Mouse (Mus musculus) neural tube, embryonic 13.5 days (tissue): ENCODE results near the gene Ostf1. TPM values are rescaled to one million over a fixed set of nuclear protein-coding genes. Genes with fewer than 3 reads are reported as not detected.
"Not testable (repeated sequence)": the region's sequence is repeated elsewhere in the genome, so short reads cannot be mapped to it uniquely, and the experiment has no call there.

Experiments used
- ATAC-seq: fragments of 200-750 bp; cut with Nextera tagmentation; 2 replicates; pipeline ENCODE4 v1.8.0; 2017; ENCODE audit warnings: low read depth, mild to moderate bottlenecking, moderate TSS enrichment, moderate library complexity
- H3K27ac ChIP-seq: fragments of 300-500 bp; sonication (generic); replicated peaks from 2 replicates; pipeline ENCODE4 v1.5.1; 2015; ENCODE audit warnings: moderate library complexity, mild to moderate bottlenecking, inconsistent platforms
- H3K27me3 ChIP-seq: fragments of 300-500 bp; sonication (generic); 2 replicates; pipeline ENCODE4 v1.6.1; 2015; ENCODE audit warnings: mild to moderate bottlenecking, inconsistent platforms
- H3K36me3 ChIP-seq: fragments of 300-500 bp; sonication (generic); 2 replicates; pipeline ENCODE4 v1.6.1; 2015; ENCODE audit warnings: mild to moderate bottlenecking, inconsistent platforms
- H3K4me1 ChIP-seq: fragments of 300-500 bp; sonication (generic); replicated peaks from 2 replicates; pipeline ENCODE4 v1.6.1; 2015; ENCODE audit warnings: inconsistent platforms
- H3K4me2 ChIP-seq: fragments of 300-500 bp; sonication (generic); 2 replicates; pipeline ENCODE4 v1.6.1; 2015; ENCODE audit warnings: inconsistent platforms, mild to moderate bottlenecking, moderate library complexity
- H3K4me3 ChIP-seq: fragments of 300-500 bp; sonication (generic); 2 replicates; pipeline ENCODE4 v1.5.1; 2015; ENCODE audit warnings: mild to moderate bottlenecking, inconsistent platforms
- H3K9ac ChIP-seq: fragments of 300-500 bp; sonication (generic); 2 replicates; pipeline ENCODE4 v1.6.1; 2015; ENCODE audit warnings: moderate library complexity, mild to moderate bottlenecking, inconsistent platforms
- H3K9me3 ChIP-seq: fragments of 300-500 bp; sonication (generic); 2 replicates; pipeline ENCODE4 v1.6.1; 2016; ENCODE audit warnings: inconsistent platforms
- WGBS: fragments of 180-500 bp; shearing (Covaris S2); methylation state at CpG from one replicate; pipeline ENCODE4 v1.1.7; 2015; 5-methylcytosine and 5-hydroxymethylcytosine counted together
- polyA plus RNA-seq: library from polyadenylated mRNA; unstranded; fragments of >200 nt; fragmentation: Nextera tagmentation; extraction: Ambion mirVana; gene quantifications from 2 replicates; pipeline ENCODE4 v1.2.1, GENCODE M21; 2015

The Ostf1 gene
- polyA plus RNA-seq, 1 experiment from 2014 or later, result 58.8 TPM

- peaks cover 7% of the 10 kb centered on the region; the same call in 1 of the 2 replicates for H3K4me1 ChIP-seq
- no peak overlapping the region for H3K27ac ChIP-seq
- H3K27me3 ChIP-seq, result no peaks in the 10 kb centered on the region
- H3K36me3 ChIP-seq, result no peaks in the 10 kb centered on the region
- H3K4me3 ChIP-seq, result no peak overlapping the region
- H3K9ac ChIP-seq, result no peak overlapping the region
- WGBS, result 76% methylated on average over 6 of the region's 6 CpGs
- H3K9me3 ChIP-seq, result no peaks in the 10 kb centered on the region
- ATAC-seq, result no peak
- no peak overlapping the region for H3K4me2 ChIP-seq
Measured at GRCm38 (mm10) chr19:18592919-18593318, 38.7 kb downstream of the Ostf1 start.

- H3K27ac ChIP-seq, result no peak overlapping the region
- H3K27me3 ChIP-seq, result no peaks in the 10 kb centered on the region
- H3K9me3 ChIP-seq, result no peaks in the 10 kb centered on the region
- H3K4me3 ChIP-seq, result no peak overlapping the region
- H3K9ac ChIP-seq, result no peak overlapping the region
- H3K4me2 ChIP-seq, result no peak overlapping the region
- H3K4me1 ChIP-seq, result peaks cover 7% of the 10 kb centered on the region; the same call in 1 of the 2 replicates
- H3K36me3 ChIP-seq, result no peaks in the 10 kb centered on the region
- WGBS, result 59% methylated on average over 5 of the region's 5 CpGs
- no peak for ATAC-seq
Measured at GRCm38 (mm10) chr19:18590942-18591354, 40.7 kb downstream of the Ostf1 start.

- Histone ChIP-seq H3K36me3 (no peaks in the 10 kb centered on the region), H3K27ac (no peak overlapping the region), H3K4me2 (no peak overlapping the region), H3K4me1 (peaks cover 7% of the 10 kb centered on the region; the same call in 1 of the 2 replicates), H3K27me3 (no peaks in the 10 kb centered on the region), H3K9me3 (no peaks in the 10 kb centered on the region), H3K9ac (no peak overlapping the region), H3K4me3 (no peak overlapping the region)
- ATAC-seq, result no peak
- WGBS, result 65% methylated on average over 5 of the region's 5 CpGs
Measured at GRCm38 (mm10) chr19:18590234-18590633, 41.4 kb downstream of the Ostf1 start.

GRCm38 (mm10) chr19:18589276-18589675 lies 42.3 kb downstream of the Ostf1 start:
- Histone ChIP-seq H3K27me3 (no peaks in the 10 kb centered on the region), H3K27ac (no peak overlapping the region), H3K36me3 (no peaks in the 10 kb centered on the region), H3K4me1 (peaks cover 7% of the 10 kb centered on the region; the same call in 1 of the 2 replicates), H3K9me3 (no peaks in the 10 kb centered on the region), H3K9ac (no peak overlapping the region), H3K4me3 (no peak overlapping the region), H3K4me2 (no peak overlapping the region)
- ATAC-seq, result no peak
- WGBS, result 93% methylated on average over 8 of the region's 8 CpGs

- H3K4me1 ChIP-seq, H3K4me3 ChIP-seq, H3K27ac ChIP-seq, H3K9me3 ChIP-seq, H3K27me3 ChIP-seq, H3K4me2 ChIP-seq, ATAC-seq, H3K9ac ChIP-seq, H3K36me3 ChIP-seq: not testable (repeated sequence)
- WGBS, result 95% methylated on average over 10 of the region's 10 CpGs
Measured at GRCm38 (mm10) chr19:18588801-18589200, 42.8 kb downstream of the Ostf1 start.

GRCm38 (mm10) chr19:18588243-18588642 lies 43.4 kb downstream of the Ostf1 start:
- peaks cover 7% of the 10 kb centered on the region; the same call in 1 of the 2 replicates for H3K4me1 ChIP-seq
- no peak overlapping the region for H3K9ac ChIP-seq
- no peaks in the 10 kb centered on the region for H3K27me3 ChIP-seq
- H3K27ac ChIP-seq, result no peak overlapping the region
- no peaks in the 10 kb centered on the region for H3K36me3 ChIP-seq
- H3K4me2 ChIP-seq, result no peak overlapping the region
- no peaks in the 10 kb centered on the region for H3K9me3 ChIP-seq
- no peak for ATAC-seq
- WGBS, result 100% methylated on average over 1 of the region's 1 CpGs
- H3K4me3 ChIP-seq, result no peak overlapping the region

- Histone ChIP-seq H3K4me2 (no peak overlapping the region), H3K9me3 (no peaks in the 10 kb centered on the region), H3K27ac (no peak overlapping the region), H3K4me1 (peaks cover 5% of the 10 kb centered on the region; the same call in 1 of the 2 replicates), H3K9ac (no peak overlapping the region), H3K36me3 (no peaks in the 10 kb centered on the region), H3K4me3 (no peak overlapping the region), H3K27me3 (no peaks in the 10 kb centered on the region)
- no peak for ATAC-seq
- 93% methylated on average over 9 of the region's 9 CpGs for WGBS
Measured at GRCm38 (mm10) chr19:18587118-18587517, 44.5 kb downstream of the Ostf1 start.

- no peak overlapping the region for H3K4me3 ChIP-seq
- H3K27ac ChIP-seq, result no peak overlapping the region
- H3K27me3 ChIP-seq, result no peaks in the 10 kb centered on the region
- H3K4me2 ChIP-seq, result no peak overlapping the region
- 97% methylated on average over 7 of the region's 7 CpGs for WGBS
- H3K9ac ChIP-seq, result no peak overlapping the region
- no peaks in the 10 kb centered on the region for H3K4me1 ChIP-seq
- no peak for ATAC-seq
- H3K36me3 ChIP-seq, result no peaks in the 10 kb centered on the region
- H3K9me3 ChIP-seq, result no peaks in the 10 kb centered on the region
Measured at GRCm38 (mm10) chr19:18584621-18585020, 47.0 kb downstream of the Ostf1 start.

GRCm38 (mm10) chr19:18583706-18584105 lies 47.9 kb downstream of the Ostf1 start:
- Histone ChIP-seq H3K4me3 (no peak overlapping the region), H3K36me3 (no peaks in the 10 kb centered on the region), H3K9me3 (no peaks in the 10 kb centered on the region), H3K27me3 (no peaks in the 10 kb centered on the region), H3K27ac (no peak overlapping the region), H3K4me1 (peaks cover 4% of the 10 kb centered on the region), H3K9ac (no peak overlapping the region), H3K4me2 (no peak overlapping the region)
- no peak for ATAC-seq
- WGBS, result 97% methylated on average over 4 of the region's 4 CpGs

GRCm38 (mm10) chr19:18582887-18583286 lies 48.7 kb downstream of the Ostf1 start:
- ATAC-seq, result no peak
- WGBS, result 89% methylated on average over 6 of the region's 6 CpGs
- H3K9me3 ChIP-seq, result no peaks in the 10 kb centered on the region
- no peaks in the 10 kb centered on the region for H3K36me3 ChIP-seq
- H3K4me1 ChIP-seq, result peaks cover 12% of the 10 kb centered on the region
- H3K27ac ChIP-seq, result no peak overlapping the region
- no peak overlapping the region for H3K4me2 ChIP-seq
- no peak overlapping the region for H3K9ac ChIP-seq
- no peaks in the 10 kb centered on the region for H3K27me3 ChIP-seq
- H3K4me3 ChIP-seq, result no peak overlapping the region

- no peaks in the 10 kb centered on the region for H3K36me3 ChIP-seq
- no peak for ATAC-seq
- no peaks in the 10 kb centered on the region for H3K27me3 ChIP-seq
- no peak overlapping the region for H3K4me3 ChIP-seq
- H3K9ac ChIP-seq, result no peak overlapping the region
- WGBS, result 96% methylated on average over 9 of the region's 9 CpGs
- no peaks in the 10 kb centered on the region for H3K9me3 ChIP-seq
- H3K4me2 ChIP-seq, result no peak overlapping the region
- H3K27ac ChIP-seq, result no peak overlapping the region
- H3K4me1 ChIP-seq, result peaks cover 13% of the 10 kb centered on the region
Measured at GRCm38 (mm10) chr19:18582226-18582625, 49.4 kb downstream of the Ostf1 start.

GRCm38 (mm10) chr19:18581046-18581445 lies 50.6 kb downstream of the Ostf1 start:
- no peak for ATAC-seq
- Histone ChIP-seq H3K9ac (no peak overlapping the region), H3K4me1 (peaks cover 13% of the 10 kb centered on the region), H3K9me3 (no peaks in the 10 kb centered on the region), H3K27me3 (no peaks in the 10 kb centered on the region), H3K4me2 (no peak overlapping the region), H3K27ac (no peak overlapping the region), H3K36me3 (no peaks in the 10 kb centered on the region), H3K4me3 (no peak overlapping the region)
- WGBS, result 92% methylated on average over 16 of the region's 16 CpGs

GRCm38 (mm10) chr19:18579012-18579358 lies 52.6 kb downstream of the Ostf1 start:
- H3K27ac ChIP-seq, result no peak overlapping the region
- no peaks in the 10 kb centered on the region for H3K36me3 ChIP-seq
- no peak for ATAC-seq
- H3K4me2 ChIP-seq, result no peak overlapping the region
- no peaks in the 10 kb centered on the region for H3K9me3 ChIP-seq
- H3K27me3 ChIP-seq, result no peaks in the 10 kb centered on the region
- no peak overlapping the region for H3K4me3 ChIP-seq
- peaks cover 13% of the 10 kb centered on the region for H3K4me1 ChIP-seq
- WGBS, result 89% methylated on average over 1 of the region's 1 CpGs
- no peak overlapping the region for H3K9ac ChIP-seq
